Mouse (Mus musculus): ENCODE results near the gene Tmem189. TPM values are rescaled to one million over a fixed set of nuclear protein-coding genes. Genes with fewer than 3 reads are reported as not detected.

The Tmem189 gene
- polyA plus RNA-seq, 1 experiment from 2014 or later: 40.9 TPM

- Histone ChIP-seq H3K4me1 (ENCODE audit: control insufficient read depth in 2 of 2, insufficient read depth in 2 of 2, low read length in 2 of 2) (peaks cover 6 to 9% of the 10 kb centered on the region in 2 experiments; a peak in 3 of 4 replicates), H3K4me2 (ENCODE audit: low read length) (peak overlapping the region; percentile 98), H3K4me3 (ENCODE audit: control insufficient read depth in 1 of 2, insufficient read depth in 1 of 2, low read depth in 1 of 2, low read length in 2 of 2) (peak overlapping the region; percentile 63 to 74), H3K36me3 (ENCODE audit: control insufficient read depth, insufficient read depth, low read length) (no peaks in the 10 kb centered on the region), H3K9ac (ENCODE audit: low read length) (peak overlapping the region; percentile 84; the same call in 1 of the 2 replicates), H3K9me3 (ENCODE audit: control insufficient read depth, low read length) (no peaks in the 10 kb centered on the region), H3K27ac (replicated peaks in 1 of 2; ENCODE audit: control insufficient read depth in 1 of 2, insufficient read depth in 1 of 2, low read depth in 2 of 2, low read length in 2 of 2) (no peak overlapping the region), H3K27me3 (ENCODE audit: control insufficient read depth, insufficient read depth, low read length) (0 out of 2 replicates have a peak, but pooled peaks cover 9% of the 10 kb centered on the region)
- WGBS: 31% methylated on average over 11 of the region's 12 CpGs
- ATAC-seq (ENCODE audit: insufficient number of reproducible peaks, insufficient read depth, low FRiP score, low read depth): 0 out of 2 replicates have a peak, but pooled peaks have one; percentile 18
Measured at GRCm38 (mm10) chr2:167688126-167688497, 1.5 kb downstream of the Tmem189 start.

GRCm38 (mm10) chr2:167687651-167688101 lies 1.9 kb downstream of the Tmem189 start:
- Histone ChIP-seq H3K9me3 (ENCODE audit: control insufficient read depth, low read length) (no peaks in the 10 kb centered on the region), H3K4me2 (ENCODE audit: low read length) (no peak overlapping the region), H3K4me1 (ENCODE audit: control insufficient read depth in 2 of 2, insufficient read depth in 2 of 2, low read length in 2 of 2) (peaks cover 6 to 9% of the 10 kb centered on the region in 2 experiments; a peak in 3 of 4 replicates), H3K27ac (replicated peaks in 1 of 2; ENCODE audit: control insufficient read depth in 1 of 2, insufficient read depth in 1 of 2, low read depth in 2 of 2, low read length in 2 of 2) (no peak overlapping the region), H3K9ac (ENCODE audit: low read length) (no peak overlapping the region), H3K4me3 (ENCODE audit: control insufficient read depth in 1 of 2, insufficient read depth in 1 of 2, low read depth in 1 of 2, low read length in 2 of 2) (no peak overlapping the region), H3K27me3 (ENCODE audit: control insufficient read depth, insufficient read depth, low read length) (0 out of 2 replicates have a peak, but pooled peaks cover 9% of the 10 kb centered on the region), H3K36me3 (ENCODE audit: control insufficient read depth, insufficient read depth, low read length) (no peaks in the 10 kb centered on the region)
- WGBS: 66% methylated on average over 11 of the region's 11 CpGs
- no peak for ATAC-seq (ENCODE audit: insufficient number of reproducible peaks, insufficient read depth, low FRiP score, low read depth)

- WGBS: 96% methylated on average over 4 of the region's 4 CpGs
- Histone ChIP-seq H3K27ac (replicated peaks in 1 of 2; ENCODE audit: control insufficient read depth in 1 of 2, insufficient read depth in 1 of 2, low read depth in 2 of 2, low read length in 2 of 2) (no peak overlapping the region), H3K4me3 (ENCODE audit: control insufficient read depth in 1 of 2, insufficient read depth in 1 of 2, low read depth in 1 of 2, low read length in 2 of 2) (no peak overlapping the region), H3K9me3 (ENCODE audit: control insufficient read depth, low read length) (no peaks in the 10 kb centered on the region), H3K36me3 (ENCODE audit: control insufficient read depth, insufficient read depth, low read length) (no peaks in the 10 kb centered on the region), H3K4me2 (ENCODE audit: low read length) (no peak overlapping the region), H3K9ac (ENCODE audit: low read length) (no peak overlapping the region), H3K4me1 (ENCODE audit: control insufficient read depth in 2 of 2, insufficient read depth in 2 of 2, low read length in 2 of 2) (peaks cover 6 to 9% of the 10 kb centered on the region in 2 experiments; a peak in 3 of 4 replicates), H3K27me3 (ENCODE audit: control insufficient read depth, insufficient read depth, low read length) (0 out of 2 replicates have a peak, but pooled peaks cover 9% of the 10 kb centered on the region)
- ATAC-seq (ENCODE audit: insufficient number of reproducible peaks, insufficient read depth, low FRiP score, low read depth): no peak
Measured at GRCm38 (mm10) chr2:167687250-167687586, 2.4 kb downstream of the Tmem189 start.

GRCm38 (mm10) chr2:167686382-167687249 lies 3.0 kb downstream of the Tmem189 start:
- 82% methylated on average over 16 of the region's 16 CpGs for WGBS
- no peak overlapping the region for H3K9ac ChIP-seq (ENCODE audit: low read length)
- H3K4me2 ChIP-seq (ENCODE audit: low read length): no peak overlapping the region
- no peaks in the 10 kb centered on the region for H3K9me3 ChIP-seq (ENCODE audit: control insufficient read depth, low read length)
- H3K4me3 ChIP-seq (ENCODE audit: control insufficient read depth in 1 of 2, insufficient read depth in 1 of 2, low read depth in 1 of 2, low read length in 2 of 2): no peak overlapping the region
- H3K27me3 ChIP-seq (ENCODE audit: control insufficient read depth, insufficient read depth, low read length): 0 out of 2 replicates have a peak, but pooled peaks cover 9% of the 10 kb centered on the region
- H3K4me1 ChIP-seq (ENCODE audit: control insufficient read depth in 2 of 2, insufficient read depth in 2 of 2, low read length in 2 of 2): peaks cover 6 to 9% of the 10 kb centered on the region in 2 experiments; a peak in 3 of 4 replicates
- no peak overlapping the region for H3K27ac ChIP-seq (replicated peaks in 1 of 2; ENCODE audit: control insufficient read depth in 1 of 2, insufficient read depth in 1 of 2, low read depth in 2 of 2, low read length in 2 of 2)
- ATAC-seq (ENCODE audit: insufficient number of reproducible peaks, insufficient read depth, low FRiP score, low read depth): no peak
- no peaks in the 10 kb centered on the region for H3K36me3 ChIP-seq (ENCODE audit: control insufficient read depth, insufficient read depth, low read length)

- no peaks in the 10 kb centered on the region for H3K9me3 ChIP-seq (ENCODE audit: control insufficient read depth, low read length)
- no peak overlapping the region for H3K4me2 ChIP-seq (ENCODE audit: low read length)
- no peak for ATAC-seq (ENCODE audit: insufficient number of reproducible peaks, insufficient read depth, low FRiP score, low read depth)
- no peak overlapping the region for H3K27ac ChIP-seq (replicated peaks in 1 of 2; ENCODE audit: control insufficient read depth in 1 of 2, insufficient read depth in 1 of 2, low read depth in 2 of 2, low read length in 2 of 2)
- H3K27me3 ChIP-seq (ENCODE audit: control insufficient read depth, insufficient read depth, low read length): 0 out of 2 replicates have a peak, but pooled peaks cover 9% of the 10 kb centered on the region
- no peak overlapping the region for H3K9ac ChIP-seq (ENCODE audit: low read length)
- peaks cover 4 to 5% of the 10 kb centered on the region in 2 experiments; a peak in 3 of 4 replicates for H3K4me1 ChIP-seq (ENCODE audit: control insufficient read depth in 2 of 2, insufficient read depth in 2 of 2, low read length in 2 of 2)
- WGBS: 77% methylated on average over 3 of the region's 3 CpGs
- H3K4me3 ChIP-seq (ENCODE audit: control insufficient read depth in 1 of 2, insufficient read depth in 1 of 2, low read depth in 1 of 2, low read length in 2 of 2): no peak overlapping the region
- no peaks in the 10 kb centered on the region for H3K36me3 ChIP-seq (ENCODE audit: control insufficient read depth, insufficient read depth, low read length)
Measured at GRCm38 (mm10) chr2:167685865-167686264, 3.8 kb downstream of the Tmem189 start.

- H3K4me2 ChIP-seq (ENCODE audit: low read length): no peak overlapping the region
- 0 out of 2 replicates have a peak, but pooled peaks cover 9% of the 10 kb centered on the region for H3K27me3 ChIP-seq (ENCODE audit: control insufficient read depth, insufficient read depth, low read length)
- no peak overlapping the region for H3K4me3 ChIP-seq (ENCODE audit: control insufficient read depth in 1 of 2, insufficient read depth in 1 of 2, low read depth in 1 of 2, low read length in 2 of 2)
- no peaks in the 10 kb centered on the region; a peak in 1 of 4 replicates for H3K4me1 ChIP-seq (ENCODE audit: control insufficient read depth in 2 of 2, insufficient read depth in 2 of 2, low read length in 2 of 2)
- no peak overlapping the region for H3K9ac ChIP-seq (ENCODE audit: low read length)
- ATAC-seq (ENCODE audit: insufficient number of reproducible peaks, insufficient read depth, low FRiP score, low read depth): no peak
- no peaks in the 10 kb centered on the region for H3K36me3 ChIP-seq (ENCODE audit: control insufficient read depth, insufficient read depth, low read length)
- 8% methylated on average over 8 of the region's 8 CpGs for WGBS
- no peak overlapping the region for H3K27ac ChIP-seq (replicated peaks in 1 of 2; ENCODE audit: control insufficient read depth in 1 of 2, insufficient read depth in 1 of 2, low read depth in 2 of 2, low read length in 2 of 2)
- no peaks in the 10 kb centered on the region for H3K9me3 ChIP-seq (ENCODE audit: control insufficient read depth, low read length)
Measured at GRCm38 (mm10) chr2:167685137-167685536, 4.5 kb downstream of the Tmem189 start.

- Histone ChIP-seq H3K4me1 (ENCODE audit: control insufficient read depth in 2 of 2, insufficient read depth in 2 of 2, low read length in 2 of 2) (peaks cover 0 to 2% of the 10 kb centered on the region in 2 experiments; a peak in 1 of 4 replicates), H3K27me3 (ENCODE audit: control insufficient read depth, insufficient read depth, low read length) (0 out of 2 replicates have a peak, but pooled peaks cover 9% of the 10 kb centered on the region), H3K27ac (replicated peaks in 1 of 2; ENCODE audit: control insufficient read depth in 1 of 2, insufficient read depth in 1 of 2, low read depth in 2 of 2, low read length in 2 of 2) (no peak overlapping the region), H3K9ac (ENCODE audit: low read length) (no peak overlapping the region), H3K9me3 (ENCODE audit: control insufficient read depth, low read length) (no peaks in the 10 kb centered on the region), H3K4me3 (ENCODE audit: control insufficient read depth in 1 of 2, insufficient read depth in 1 of 2, low read depth in 1 of 2, low read length in 2 of 2) (no peak overlapping the region), H3K4me2 (ENCODE audit: low read length) (no peak overlapping the region), H3K36me3 (ENCODE audit: control insufficient read depth, insufficient read depth, low read length) (no peaks in the 10 kb centered on the region)
- WGBS: 79% methylated on average over 3 of the region's 3 CpGs
- ATAC-seq (ENCODE audit: insufficient number of reproducible peaks, insufficient read depth, low FRiP score, low read depth): no peak
Measured at GRCm38 (mm10) chr2:167683721-167684120, 5.9 kb downstream of the Tmem189 start.

Measured in heart, embryonic 14.5 days (tissue).